Mouse (Mus musculus) c-Kit-positive CD71-negative TER-119-negative erythroid progenitor cells, embryonic 14.5 days (primary cell): Measurements from ENCODE around the gene H2afy.

ENCODE experiments used
- DNase-seq: peaks from one replicate; pipeline ENCODE4 v3.0.0-alpha.2; 2013; ENCODE audit warnings: low read depth

The H2afy gene

DNA sequence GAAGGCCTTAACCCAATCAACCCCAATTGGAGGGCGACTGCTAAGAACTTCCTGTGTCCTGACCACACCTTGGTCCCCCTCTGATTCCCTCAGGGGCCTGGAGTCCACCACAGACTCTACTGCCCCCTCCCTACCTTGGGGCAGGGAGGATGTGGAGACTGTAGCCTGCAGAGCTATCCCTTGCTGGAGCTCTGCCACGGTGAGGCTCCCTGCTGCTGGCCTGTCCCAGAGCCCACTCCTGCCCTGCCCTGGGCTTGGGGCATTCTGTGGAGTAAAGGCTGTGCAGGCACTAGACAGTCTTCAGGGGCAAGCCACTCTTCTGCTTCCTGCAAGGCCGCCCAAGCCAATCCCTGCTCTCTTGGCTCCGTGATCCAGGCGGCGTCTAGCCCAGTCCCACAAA lies 24.6 kb downstream of the H2afy start:
- DNase-seq: no peak

DNA sequence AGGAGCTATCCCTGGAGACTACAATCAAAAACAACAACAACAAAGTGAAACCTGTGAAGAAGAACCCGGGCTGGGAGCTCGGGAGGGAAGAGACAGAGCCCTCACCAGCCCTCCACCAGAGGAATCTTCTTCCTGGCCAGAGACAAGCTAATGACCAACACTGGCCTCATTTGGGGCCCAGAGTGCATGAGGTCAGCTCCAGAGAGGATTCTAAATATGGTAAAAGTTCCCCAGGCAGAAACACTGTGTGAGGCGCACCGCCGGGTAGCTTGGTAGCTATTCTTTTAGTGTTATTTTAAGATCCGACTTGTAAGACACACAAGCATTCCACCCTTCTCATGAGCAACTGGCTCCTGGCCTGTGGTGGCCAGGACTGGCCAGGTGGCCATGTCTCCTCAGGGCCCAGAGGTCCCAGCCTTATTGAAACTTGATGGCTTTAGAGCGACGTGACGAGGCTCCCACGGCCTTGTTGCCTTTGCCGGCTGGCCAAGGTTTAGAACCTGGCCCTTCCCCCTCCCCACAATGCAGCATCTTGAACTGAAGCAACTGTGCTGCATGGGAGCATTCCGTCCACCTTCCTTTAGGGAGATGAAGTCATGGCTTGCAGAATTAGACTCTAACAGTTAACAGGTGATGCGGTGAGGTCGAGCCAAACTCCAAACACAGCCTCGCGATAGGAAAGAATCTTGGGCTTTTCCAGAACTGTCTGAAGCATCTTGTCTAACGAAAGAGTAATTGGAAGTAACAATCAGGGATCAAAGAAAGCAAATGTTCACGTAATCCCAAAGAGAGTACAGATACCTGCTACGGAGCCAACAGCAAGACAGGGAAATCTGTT lies 25.2 kb downstream of the H2afy start:
- DNase-seq: no peak

DNA sequence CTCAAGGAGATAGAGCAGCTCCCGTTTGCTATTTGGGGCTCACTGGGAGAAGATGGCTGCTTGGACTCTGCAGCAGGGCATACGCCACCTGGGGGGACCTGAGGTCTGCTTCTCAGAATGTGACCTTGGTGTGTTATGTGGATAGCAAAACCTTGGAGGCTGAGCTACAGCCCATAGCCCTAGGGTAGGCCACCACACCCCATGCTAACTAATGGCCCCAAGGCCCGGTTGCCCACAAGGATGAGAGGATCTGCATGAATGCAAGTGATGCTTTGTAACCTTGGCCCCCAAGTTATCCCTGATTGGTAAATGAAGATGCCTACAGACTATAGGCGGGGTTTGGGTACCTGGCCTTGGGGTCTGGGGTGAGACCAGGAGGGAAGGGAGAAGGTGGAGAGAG lies 26.5 kb downstream of the H2afy start:
- DNase-seq: no peak

DNA sequence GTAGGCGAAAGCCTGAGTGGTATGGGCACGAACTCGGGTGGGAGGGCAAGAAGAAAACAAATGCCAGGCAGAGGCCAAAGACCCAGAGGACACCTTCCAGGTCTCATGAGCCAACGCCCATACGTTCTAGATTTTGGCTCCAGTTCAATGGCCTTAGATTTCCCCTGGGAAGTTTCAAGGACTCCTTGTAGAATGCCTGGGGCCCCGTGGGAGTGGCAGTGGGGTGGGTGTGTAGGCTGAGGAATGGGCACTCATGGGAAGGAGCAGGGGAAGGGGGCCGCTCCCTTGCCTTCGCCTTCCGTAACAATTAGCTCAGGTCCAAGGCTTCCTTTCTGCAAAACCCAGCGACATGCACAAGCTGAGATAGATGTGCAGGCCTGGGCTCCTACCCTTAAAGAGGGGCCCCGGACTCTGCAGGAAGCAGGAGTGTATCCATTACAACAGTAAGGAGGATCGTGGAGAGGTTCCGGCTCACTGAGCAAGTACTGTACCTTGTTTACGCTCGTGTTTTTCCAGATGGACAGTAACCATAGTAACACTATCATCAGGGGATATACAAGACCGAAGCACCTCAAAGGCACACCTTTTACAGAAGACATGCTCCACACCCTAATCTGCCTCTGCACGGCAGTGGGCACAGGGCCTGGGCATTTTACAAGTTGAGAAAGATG lies 27.2 kb downstream of the H2afy start:
- no peak for DNase-seq

DNA sequence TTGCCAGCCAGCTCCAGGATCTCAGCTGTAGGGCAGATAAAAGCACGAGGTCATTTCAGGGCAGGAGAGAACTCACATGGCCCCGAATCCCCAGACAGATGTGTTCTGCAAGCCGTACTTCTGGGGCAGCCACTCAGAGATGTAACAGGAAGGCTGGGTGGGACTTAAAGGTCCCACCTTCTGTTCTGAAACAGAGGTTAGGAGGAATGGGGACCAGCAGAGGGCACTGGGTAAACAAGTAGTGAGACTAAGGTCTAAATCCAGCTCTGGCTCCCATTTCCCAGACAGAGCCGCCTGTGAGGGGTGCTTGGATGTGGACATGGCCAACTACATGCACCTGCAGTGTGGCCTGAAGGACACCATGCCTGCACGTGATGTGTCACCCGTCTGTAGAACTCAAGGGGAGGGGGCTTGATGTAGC lies 31.2 kb downstream of the H2afy start:
- DNase-seq: no peak

DNA sequence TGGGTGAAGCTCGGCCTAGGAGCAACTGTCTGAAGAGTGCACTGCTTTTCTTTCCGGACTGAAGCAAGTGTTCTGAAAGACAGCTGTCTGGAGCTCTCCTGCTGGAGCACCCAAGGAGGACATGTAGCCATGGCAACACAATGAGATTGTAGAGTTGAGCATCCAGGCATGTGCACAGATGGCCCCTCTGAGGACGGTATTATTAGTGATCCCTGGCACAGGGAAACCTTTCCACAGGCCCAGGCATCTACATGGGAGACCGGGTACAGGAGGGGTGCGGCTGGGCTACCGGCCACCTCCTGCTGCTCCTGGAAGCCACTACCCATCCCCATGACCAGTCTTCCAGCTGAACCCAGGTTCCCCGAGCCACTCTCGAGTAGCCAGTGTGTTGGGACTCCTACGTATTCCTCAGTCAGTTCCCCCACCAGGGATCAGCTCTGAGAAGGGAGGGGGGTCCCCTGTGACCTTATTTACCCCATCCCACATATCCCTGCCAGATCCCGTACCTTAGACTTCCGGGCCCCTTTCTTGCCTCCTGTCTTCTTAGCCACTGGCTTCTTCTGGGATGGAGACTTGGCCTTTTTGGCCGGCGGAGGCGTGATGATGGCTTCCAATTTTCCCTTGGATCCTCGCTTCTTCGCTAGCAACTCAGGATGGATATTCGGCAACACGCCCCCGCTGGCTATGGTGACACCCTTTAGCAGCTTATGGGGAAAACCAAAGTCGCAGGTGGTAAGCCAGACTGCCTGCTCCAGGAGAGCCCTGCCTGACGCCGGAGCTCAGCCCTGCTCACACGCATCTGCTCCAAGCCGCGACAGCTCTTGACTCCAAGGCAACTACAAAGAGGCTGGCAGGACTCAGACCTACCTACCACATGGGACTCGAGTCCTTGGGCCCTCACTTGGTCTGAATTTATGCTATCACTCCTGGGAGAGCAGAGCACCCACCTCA lies 32.1 kb downstream of the H2afy start:
- DNase-seq: no peak

DNA sequence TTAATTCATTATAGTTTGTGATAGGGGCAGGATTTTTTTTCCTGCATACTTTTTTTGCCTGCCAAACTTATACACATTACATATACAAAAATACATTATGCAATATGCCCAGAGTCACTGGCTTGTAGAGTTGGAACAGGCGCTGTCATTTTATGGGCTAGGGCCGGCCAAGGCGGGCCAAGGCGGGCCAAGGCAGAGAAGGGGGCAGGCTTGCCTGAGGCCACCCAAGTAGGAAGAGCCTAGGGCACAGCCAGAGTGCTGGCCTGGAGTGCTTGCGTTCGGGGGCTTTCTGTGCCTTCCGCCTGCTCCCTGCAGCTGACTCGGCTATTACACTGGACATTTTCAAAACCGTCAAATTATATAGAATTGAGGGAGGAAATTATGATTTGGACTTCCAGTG lies 34.0 kb downstream of the H2afy start:
- DNase-seq: no peak

DNA sequence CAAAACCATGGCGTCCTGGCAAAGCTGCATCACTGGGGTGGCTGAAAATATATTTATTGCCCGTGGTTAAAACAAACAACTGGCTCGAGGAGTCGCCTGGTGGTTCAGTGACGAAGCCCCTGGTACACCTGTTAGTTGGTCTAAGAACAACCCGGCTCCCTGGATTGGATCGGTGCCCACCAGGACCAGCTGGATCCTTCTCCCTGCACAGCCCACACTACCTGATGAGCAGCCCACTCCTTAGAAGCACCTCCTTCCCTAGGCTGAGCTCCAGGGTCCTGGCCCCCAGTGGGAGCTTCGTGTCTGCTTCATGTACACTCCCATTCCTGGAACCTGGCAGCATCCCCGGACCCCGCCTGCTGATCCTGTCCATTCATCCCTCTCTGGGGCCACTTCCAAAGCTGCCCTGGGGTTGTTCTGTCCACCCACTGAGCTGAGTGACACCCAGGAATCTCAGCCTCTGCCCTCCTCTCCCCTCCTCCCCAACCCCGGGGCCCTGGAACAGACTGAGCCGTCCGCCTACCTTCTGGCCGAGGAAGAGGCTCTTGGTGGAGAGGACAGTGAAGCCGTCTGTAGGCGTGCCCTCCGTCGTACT lies 40.5 kb downstream of the H2afy start:
- DNase-seq: no peak

DNA sequence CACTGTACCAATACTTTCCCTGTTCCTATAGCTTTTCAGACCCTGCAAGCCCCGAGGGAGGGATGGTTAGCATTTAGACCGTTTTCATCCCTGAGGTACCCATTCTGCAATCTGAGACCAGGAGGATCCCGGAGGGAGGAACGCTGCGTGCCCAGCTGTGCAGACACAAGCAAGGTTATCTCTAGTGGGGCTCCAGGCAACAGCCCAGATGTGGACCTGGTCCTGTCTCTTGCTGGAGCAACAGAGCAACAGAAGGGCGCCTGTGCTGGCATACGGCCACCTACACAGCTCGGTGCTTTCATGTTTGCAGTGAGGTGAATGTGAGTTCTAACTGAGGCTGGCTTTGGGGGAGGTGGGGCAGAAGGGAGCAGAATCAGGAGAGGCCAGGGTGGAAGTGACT lies 41.6 kb downstream of the H2afy start:
- no peak for DNase-seq

DNA sequence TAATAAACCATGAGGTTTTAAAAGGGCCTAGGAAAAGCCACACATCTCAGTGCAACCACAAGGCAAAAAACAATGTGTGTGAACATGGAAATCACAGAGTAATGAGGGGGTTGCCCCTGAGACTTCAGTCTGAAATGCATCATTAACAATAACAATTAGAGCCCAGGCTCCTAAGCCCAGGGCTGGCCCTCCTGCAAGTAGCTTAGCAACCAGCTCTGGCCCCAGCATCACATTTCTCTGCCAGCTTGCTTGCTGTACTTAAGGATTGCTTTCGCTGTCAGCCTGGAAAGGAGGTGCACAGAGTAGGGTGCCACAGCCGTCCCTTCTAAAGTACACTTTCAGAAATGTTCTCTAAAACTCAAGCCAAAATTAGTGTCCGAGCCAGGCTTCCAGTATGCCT lies 42.5 kb downstream of the H2afy start:
- DNase-seq: no peak

DNA sequence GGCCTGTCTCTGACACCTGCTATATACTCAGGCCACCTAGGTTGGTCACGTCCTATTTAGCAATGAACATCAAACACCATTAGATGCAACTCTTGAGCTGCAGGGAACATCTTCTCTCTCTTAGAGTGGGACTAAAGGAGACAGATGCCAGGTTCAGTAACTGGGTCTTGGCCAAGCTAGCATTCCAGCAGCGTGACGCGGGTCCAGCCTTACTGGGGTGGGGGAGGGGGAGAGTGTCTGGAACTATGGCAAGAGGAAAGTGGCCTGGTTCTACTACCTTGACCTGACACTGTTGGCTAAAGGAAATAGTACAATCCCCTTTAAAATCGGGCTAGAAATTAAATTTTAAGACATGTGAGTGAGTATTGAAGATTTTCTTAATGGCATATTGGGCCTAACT lies 43.6 kb downstream of the H2afy start:
- DNase-seq: no peak

DNA sequence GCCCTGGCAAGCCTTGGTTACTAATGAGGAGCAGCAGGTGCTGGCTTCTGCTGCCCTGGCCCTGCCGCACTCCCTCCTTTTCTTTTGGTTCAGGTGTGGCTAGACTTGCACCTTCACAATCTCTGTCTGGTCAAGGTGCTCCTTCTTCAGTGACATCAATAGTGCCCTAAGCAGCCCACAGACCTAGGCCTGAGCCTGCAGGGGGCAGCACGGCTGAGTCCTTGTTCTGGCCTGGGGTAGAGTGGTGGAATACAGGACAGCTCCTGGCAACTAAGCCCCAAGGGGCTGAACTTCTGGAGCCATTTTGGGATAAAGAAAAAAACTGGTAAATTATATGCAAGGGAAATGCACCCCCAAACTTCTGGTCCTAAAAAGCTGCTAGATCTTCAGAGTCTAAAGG lies 45.6 kb downstream of the H2afy start:
- DNase-seq: no peak

DNA sequence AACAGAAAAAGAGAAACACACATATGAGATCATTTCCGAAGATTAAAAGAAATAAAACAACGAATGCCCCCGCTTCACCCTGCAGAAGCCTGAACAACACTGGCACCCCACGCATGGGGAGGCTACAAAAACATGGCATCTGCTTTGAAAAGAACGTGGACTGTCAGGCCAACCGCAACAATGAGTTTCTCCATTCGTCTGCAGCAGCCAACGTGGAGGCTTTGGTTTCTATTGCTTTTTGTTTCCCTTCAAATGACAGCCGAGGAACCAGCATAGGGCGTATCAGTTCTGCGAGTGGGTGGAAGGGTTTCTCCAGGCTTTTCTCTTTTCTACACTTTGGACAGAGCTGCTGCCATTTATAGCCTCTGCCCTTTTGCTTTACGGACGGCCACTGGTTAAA lies 47.6 kb downstream of the H2afy start:
- DNase-seq: no peak

DNA sequence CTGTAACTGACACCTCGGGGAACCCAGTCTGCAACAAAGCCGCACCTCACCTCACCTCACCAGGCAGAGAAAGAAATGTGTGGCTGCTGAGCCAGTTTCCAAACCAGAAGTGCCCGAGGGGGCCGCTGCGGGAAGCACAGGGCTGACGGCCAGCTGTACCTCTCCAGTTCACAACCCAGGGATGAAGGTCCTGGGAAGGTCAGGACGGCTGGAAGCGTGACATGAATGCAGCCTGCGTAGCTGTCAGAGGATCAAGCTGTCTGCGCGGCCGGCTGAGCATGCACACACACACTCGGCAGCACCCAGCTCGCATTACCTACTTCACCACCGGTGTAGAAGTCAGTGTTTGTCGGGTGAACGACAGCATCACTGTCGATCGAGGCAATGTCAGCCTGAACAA lies 48.2 kb downstream of the H2afy start:
- no peak for DNase-seq

DNA sequence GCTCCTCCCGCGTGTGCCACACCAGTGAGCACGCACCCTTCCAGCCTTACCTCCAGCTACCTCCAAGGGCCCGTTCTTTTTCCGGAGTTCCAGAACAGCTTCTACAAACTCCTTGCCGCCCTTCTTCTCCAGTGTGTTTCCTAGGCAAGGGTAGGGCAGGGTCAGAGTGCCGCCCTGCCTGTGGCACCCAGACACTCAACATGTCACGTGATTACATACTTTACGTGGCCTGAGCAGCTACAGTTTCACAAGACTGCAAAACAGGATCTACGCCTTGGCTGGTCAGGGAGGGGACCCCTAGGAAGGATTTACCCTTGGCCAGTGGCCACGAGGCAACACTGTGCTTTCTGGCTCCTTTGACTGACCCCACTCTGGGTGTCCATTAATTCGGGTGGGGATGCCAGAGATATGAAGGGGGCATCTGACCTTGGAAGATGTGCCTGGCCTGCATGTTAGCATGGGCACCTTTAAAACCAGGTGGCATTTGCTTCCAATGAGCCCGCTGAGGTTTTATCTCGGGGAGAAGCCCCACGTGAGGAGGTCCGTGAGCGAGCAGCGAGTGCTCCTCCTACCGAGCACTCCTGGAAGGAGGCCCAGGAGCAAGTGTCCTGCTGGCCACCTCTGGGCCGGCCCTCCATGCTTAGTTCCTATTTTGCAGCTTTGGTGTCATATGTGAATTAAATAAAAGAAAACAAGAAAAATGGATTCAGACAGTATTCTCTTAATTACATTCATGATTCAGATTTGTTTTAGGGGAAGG lies 51.8 kb downstream of the H2afy start:
- DNase-seq: no peak

DNA sequence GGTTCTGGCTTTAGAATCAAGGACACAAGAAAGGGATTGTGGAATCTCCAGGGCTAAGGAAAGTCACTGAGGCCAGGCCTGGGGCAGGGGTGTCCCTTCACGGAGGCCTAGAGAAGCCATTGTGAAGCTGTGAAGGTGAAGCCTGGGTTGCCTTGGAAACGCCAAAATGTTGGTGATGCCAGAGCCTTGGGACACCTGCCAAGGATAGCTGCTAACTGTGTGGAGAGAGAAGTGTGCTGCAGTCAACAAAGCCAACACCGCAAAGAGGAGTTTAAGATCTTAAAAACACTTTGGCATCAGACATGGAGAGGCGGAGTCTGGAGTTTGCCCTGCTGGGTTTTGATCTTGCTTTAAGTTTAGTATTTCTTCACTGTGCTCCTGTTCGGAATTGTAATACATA lies 54.5 kb downstream of the H2afy start:
- no peak for DNase-seq

DNA sequence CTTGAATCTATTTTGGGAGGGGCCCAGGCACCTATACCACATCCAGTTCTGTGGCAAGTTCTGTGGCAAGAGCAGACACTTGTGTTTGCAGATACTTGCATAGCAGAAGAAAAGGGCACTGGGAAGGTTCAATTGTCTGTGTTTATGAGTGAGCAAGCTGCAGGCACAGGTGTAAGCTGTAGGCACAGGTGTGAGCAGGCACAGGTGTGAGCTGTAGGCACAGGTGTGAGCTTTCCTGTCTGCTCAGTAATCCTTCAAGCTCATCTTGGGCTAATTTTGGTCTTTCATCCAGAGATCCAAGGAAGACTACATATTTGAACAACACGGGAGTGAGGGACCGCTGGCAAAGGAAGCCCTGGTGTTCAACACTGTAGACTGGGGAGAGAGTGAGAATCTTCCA lies 56.5 kb downstream of the H2afy start:
- DNase-seq: no peak

DNA sequence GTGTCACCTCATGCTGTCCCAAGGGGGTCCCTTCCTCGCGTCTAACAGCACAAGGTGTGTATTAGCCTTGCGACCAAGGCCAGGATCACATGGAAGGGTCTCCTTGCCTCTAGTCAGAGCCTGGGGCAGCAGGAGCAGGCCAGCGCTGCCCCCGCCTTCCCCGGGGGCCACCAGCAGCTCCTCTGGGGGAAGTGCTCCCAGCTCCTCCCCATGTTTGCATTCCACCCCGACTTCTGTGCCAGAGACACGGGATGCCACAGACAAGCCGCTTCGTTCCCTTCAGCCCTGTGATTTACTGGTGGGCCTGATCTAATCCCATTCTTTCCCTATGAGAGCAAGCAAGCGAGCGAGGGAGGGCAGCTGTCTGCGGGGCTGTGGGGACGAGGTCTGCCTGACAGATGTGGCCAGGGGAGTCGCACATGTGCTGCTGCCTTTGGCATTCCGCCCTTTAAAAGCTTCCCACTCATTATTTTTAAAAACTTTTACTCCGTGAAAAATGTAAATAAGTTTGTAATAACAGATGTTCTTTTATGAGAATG lies 57.4 kb downstream of the H2afy start:
- DNase-seq: no peak

DNA sequence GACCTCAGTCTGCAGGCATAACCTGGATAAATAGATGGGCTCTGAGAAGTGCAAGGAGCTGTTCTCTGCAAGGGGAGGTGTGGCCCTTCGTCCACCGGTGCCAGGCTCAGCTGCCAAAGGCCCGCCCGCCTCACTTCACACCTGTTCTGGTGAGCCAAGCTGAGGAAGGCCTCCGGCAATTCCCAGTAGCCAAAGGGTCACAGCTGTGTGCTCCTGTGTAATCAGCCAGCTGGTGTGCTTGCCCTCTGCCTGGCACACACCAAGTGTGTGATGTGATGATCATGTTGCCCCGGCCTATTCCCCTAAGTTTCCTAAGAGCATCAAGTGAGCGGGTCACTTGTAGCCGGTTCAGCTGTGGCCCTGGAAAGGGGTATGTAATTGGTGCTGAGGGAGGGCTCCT lies 60.2 kb downstream of the H2afy start:
- no peak for DNase-seq

DNA sequence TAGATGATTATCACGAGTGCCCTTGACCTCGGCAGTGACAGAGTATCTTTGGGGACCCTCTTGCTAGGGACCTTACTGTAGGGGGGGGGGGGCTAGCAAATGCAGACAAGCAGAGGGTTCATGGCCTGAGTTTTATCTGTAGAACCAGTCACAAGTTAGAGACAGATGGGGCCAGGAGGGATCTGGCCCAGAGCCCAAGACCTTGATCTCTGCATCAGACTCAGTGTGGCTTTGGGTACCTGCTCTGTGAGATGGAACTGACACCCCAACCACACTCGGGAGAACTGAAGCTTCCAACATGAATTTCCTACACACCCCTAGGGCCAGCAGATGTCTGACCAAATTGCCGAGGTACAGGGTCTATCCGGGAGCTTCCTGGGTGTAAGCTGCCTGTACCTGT lies 63.0 kb downstream of the H2afy start:
- DNase-seq: no peak

DNA sequence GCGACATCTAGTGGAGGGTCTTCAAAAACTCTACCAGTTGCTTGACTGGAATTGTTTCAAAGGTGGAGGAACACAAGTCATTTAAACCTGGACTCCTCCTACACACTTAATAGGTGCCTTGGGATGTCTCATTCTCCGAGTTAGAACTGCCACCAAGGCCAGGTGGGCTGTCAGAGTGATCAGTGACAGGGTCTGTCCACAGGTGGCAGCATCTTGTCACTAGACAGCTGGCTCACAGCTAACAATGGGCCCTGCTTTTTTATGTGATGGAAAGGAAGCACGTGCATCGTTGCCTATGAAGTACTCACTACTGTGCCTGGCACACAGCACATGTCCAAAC lies 63.9 kb downstream of the H2afy start:
- no peak for DNase-seq
